Mouse (Mus musculus) macrophage (primary cell): ENCODE data around the gene Crtac1. TPM values are rescaled to one million over a fixed set of nuclear protein-coding genes. Genes with fewer than 3 reads are reported as not detected.

Experiments used
- H3K27ac ChIP-seq: fragments of 350-480 bp; formaldehyde crosslinking; 2 replicates; pipeline ENCODE4 v1.9.0; 2021
- H3K36me3 ChIP-seq: fragments of 350-480 bp; formaldehyde crosslinking; 2 replicates; pipeline ENCODE4 v1.9.0; 2021; ENCODE audit errors: inconsistent target
- H3K4me3 ChIP-seq: fragments of 350-480 bp; formaldehyde crosslinking; 2 replicates; pipeline ENCODE4 v1.9.0; 2021; ENCODE audit errors: inconsistent target
- H3K79me2 ChIP-seq: fragments of 350-480 bp; formaldehyde crosslinking; 2 replicates; pipeline ENCODE4 v1.9.0; 2021; ENCODE audit errors: inconsistent target
- WGBS: methylation state at CpG from one replicate; pipeline ENCODE4 v1.1.7; 2026; ENCODE audit warnings: inconsistent platforms; ENCODE audit not compliant: missing documents; 5-methylcytosine and 5-hydroxymethylcytosine counted together
- polyA plus RNA-seq: library from polyadenylated mRNA; stranded (reverse); fragments of 250-400 nt; gene quantifications from 3 replicates; pipeline ENCODE4 v1.2.4, GENCODE M21; 2018; ENCODE audit warnings: inconsistent platforms

Crtac1 gene
- polyA plus RNA-seq, 1 experiment from 2014 or later = not detected

DNA sequence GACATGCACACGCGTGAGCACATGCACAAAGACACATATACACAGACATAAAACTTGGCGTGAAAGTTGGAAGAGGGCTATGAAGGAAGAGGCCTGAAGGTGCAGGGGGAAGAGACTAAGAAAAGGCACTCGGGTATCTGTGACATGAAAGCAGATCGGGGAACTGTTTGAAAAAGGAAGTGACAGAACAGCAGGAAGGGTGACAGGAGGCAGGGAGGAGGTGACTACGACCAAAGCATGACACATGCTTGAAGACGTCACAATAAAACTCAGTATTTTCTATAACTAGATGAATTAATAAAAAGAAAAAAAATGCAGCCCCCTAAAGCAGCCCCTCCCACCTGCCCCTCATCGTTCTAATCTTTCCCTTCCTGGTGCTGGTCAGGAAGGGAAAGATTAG is 125.8 kb downstream of the Crtac1 start:
- no peak overlapping the region for H3K27ac ChIP-seq
- WGBS = 13% methylated on average over 6 of the region's 8 CpGs
- no peaks in the 10 kb centered on the region for H3K36me3 ChIP-seq
- no peak overlapping the region for H3K4me3 ChIP-seq
- H3K79me2 ChIP-seq = no peaks in the 10 kb centered on the region

DNA sequence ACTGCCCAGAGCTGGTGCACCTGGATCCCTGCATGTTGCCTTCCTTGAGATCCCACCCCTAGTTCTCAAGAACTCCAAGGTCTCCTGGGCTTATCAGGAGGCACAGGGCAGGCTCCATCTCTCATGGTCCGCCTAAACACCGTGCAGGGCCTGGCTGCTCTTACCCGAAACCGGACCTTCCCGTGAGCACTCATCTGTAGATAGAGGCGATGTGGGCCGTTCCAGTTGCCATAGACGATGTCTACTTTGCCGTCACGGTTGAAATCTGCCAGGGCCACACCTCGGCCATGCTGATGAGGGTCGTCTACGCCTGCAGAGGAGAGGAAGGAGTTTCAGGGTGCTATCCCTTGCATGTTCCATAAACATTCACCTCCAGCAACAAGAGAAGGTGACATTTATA is 127.1 kb downstream of the Crtac1 start:
- no peaks in the 10 kb centered on the region for H3K79me2 ChIP-seq
- H3K36me3 ChIP-seq = no peaks in the 10 kb centered on the region
- 87% methylated on average over 13 of the region's 13 CpGs for WGBS
- no peak overlapping the region for H3K4me3 ChIP-seq
- H3K27ac ChIP-seq = no peak overlapping the region

DNA sequence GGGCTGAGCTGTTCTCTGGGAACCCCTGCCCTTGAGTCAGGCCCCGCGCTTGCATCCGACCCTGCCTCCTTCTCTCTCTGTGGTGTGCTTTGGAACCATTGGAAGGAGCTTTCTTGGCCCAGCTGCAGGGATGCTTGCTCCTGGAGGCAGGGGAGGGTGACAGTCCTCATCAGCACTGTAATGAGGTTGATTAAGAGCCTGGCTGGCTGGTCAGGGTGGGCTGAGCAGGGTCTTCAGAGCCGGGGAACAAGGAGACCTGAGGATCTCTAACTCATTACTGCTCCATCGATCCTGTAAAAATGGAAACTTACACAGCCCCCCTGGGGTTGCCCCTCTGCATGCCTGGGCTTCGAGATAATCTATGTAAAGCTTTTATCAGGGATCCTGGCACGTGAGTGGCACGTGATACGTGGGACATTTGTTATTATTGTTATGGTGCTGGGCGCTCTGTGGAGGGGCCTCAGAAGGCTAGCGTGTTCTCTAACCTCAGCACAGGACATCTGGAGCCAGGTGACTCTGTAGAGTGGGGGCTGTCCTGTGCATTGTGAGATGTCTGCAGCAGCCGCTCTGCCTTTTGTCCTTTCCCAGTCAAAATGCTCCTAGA is 128.3 kb downstream of the Crtac1 start:
- WGBS = 89% methylated on average over 12 of the region's 12 CpGs
- no peaks in the 10 kb centered on the region for H3K79me2 ChIP-seq
- H3K27ac ChIP-seq = no peak overlapping the region
- no peaks in the 10 kb centered on the region for H3K36me3 ChIP-seq
- no peak overlapping the region for H3K4me3 ChIP-seq

DNA sequence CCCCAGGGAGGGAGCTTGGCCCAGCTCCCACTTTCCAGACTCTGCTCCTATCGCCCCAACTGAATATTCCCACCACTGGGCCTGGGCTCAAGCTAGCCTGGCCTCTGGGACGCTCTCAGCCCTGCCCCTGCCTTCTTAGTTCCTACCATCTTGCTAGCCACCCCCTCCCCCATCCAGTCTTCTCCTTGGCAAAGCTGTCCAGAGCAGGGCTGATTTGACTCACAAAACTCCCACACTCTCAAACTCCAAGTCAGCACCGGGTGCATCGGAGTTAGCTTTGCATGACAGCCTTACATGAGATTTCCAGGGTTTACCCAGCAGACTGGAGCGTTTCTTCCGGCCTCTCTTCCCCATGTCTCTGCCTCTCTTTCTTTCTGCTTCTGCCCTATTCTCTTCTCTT is 138.4 kb downstream of the Crtac1 start:
- H3K36me3 ChIP-seq = no peaks in the 10 kb centered on the region
- H3K27ac ChIP-seq = no peak overlapping the region
- 78% methylated on average over 6 of the region's 6 CpGs for WGBS
- no peaks in the 10 kb centered on the region for H3K79me2 ChIP-seq
- H3K4me3 ChIP-seq = no peak overlapping the region

DNA sequence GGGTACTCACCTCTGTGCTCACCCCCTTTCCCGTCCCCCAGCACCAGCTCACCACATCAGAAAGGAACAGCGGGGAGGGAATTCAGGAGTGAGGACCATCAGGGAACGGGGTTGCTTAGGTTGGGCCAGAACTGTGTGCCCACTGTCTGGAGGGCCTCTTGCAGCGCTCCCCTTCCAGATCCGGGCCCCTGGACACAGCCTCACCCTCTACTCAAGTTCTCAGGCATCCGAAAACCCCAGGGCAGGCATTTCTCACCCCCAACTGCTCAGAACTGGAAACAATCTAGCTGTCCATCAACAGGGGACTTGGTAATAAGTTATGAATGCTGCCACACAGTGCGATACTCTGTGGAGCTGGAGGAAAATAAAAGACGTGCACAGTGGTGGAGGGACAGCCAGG is 139.5 kb downstream of the Crtac1 start:
- Histone ChIP-seq H3K79me2 (no peaks in the 10 kb centered on the region), H3K4me3 (no peak overlapping the region), H3K36me3 (no peaks in the 10 kb centered on the region), H3K27ac (no peak overlapping the region)
- 70% methylated on average over 8 of the region's 8 CpGs for WGBS

DNA sequence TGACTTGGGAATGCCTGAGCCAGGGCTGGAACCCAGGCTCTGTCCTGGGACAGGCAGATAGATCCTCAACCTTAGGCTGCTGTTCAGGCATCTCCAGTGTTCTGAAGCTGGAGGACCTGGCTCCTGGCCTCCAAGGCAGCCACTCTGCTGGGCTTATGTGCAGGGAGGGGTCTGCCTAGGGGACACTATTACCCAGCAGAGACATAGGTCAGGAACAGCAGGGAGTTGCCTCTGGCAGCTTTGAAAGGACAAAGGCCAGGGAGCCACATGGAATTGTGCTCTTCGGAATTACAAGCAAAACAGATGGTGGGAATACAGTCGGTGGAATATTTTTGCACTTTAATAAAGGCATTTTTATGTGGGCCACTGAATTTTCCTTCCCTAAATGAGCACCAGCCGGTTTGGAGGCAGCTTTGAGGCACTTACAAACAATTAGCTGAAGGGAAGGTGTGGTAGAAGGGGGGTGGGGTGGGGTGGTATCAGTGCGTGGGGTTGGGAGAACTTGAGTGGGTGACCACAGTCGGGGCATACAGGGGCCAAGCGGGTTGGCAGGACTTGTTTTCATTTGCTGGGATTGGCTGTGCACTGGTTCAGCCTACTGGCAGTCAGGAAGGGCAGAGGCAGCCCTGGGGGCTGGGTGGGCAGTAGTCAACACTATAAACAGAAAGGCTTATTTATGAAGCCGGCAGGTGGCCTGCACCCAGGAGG is 140.5 kb downstream of the Crtac1 start:
- H3K79me2 ChIP-seq = no peaks in the 10 kb centered on the region
- H3K4me3 ChIP-seq = no peak overlapping the region
- H3K27ac ChIP-seq = no peak overlapping the region
- H3K36me3 ChIP-seq = no peaks in the 10 kb centered on the region
- 32% methylated on average over 7 of the region's 7 CpGs for WGBS

DNA sequence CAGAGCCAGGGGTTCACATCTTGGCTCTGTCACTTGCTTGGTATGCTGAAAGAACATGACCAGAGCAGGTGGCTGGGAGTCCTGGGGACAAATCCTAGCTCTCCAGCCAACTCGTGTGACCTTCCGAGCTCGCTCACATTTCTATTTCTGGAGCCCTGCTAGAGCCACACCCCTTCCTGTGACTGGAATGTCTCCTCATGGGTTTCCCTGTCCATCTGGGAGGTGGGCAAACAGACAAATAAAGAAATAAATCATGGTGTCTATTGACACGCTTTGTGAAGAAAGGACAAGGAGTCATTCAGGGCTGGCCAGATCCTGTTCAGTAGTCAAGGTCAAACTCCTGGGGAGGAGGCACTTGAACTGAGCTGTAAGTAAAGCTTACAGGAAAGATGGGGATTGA is 143.2 kb downstream of the Crtac1 start:
- no peak overlapping the region for H3K4me3 ChIP-seq
- no peaks in the 10 kb centered on the region for H3K79me2 ChIP-seq
- 70% methylated on average over 4 of the region's 4 CpGs for WGBS
- no peak overlapping the region for H3K27ac ChIP-seq
- no peaks in the 10 kb centered on the region for H3K36me3 ChIP-seq

DNA sequence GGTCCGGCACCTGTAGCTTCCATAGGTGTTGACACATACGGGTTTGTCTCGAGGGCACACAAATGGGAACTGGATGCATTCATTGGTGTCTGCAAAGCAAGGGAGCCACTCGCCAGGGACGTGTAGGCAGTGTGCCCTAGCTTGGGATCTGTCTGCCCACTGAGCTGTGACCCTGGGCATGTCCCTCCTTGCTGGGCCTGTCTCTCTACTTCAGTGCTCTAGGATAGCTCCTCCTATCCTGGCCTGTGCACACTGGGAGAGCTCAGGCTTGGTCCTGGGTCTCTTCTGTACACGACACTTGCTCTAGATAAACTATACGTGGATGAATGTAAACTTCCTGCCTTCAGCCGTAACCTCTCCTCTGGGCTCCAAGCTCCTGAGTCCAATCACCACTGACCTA is 147.4 kb downstream of the Crtac1 start:
- no peaks in the 10 kb centered on the region for H3K36me3 ChIP-seq
- no peaks in the 10 kb centered on the region for H3K79me2 ChIP-seq
- H3K4me3 ChIP-seq = no peak overlapping the region
- H3K27ac ChIP-seq = no peak overlapping the region
- 74% methylated on average over 8 of the region's 8 CpGs for WGBS

DNA sequence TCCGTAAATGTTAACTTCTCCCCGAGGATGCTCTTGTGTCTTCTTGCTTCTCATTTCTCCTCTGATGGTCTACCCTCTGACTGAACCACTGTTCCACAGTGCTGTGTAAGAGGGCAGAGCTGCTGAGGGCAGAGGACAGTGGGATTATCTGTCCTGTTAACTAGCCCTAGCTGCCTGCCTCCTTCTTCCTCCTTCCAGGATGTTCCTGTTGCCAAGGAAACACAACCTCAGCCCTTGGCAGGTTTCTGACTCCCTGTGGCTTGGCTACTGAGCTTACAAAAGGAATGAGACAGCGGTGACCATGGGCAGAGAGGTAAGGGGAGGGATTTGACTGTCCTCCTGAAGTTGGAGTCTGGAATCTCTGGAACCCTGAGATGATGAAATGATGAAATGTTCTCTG is 152.0 kb downstream of the Crtac1 start:
- 65% methylated on average over 3 of the region's 3 CpGs for WGBS
- Histone ChIP-seq H3K27ac (no peak overlapping the region), H3K4me3 (no peak overlapping the region), H3K79me2 (no peaks in the 10 kb centered on the region), H3K36me3 (no peaks in the 10 kb centered on the region)

DNA sequence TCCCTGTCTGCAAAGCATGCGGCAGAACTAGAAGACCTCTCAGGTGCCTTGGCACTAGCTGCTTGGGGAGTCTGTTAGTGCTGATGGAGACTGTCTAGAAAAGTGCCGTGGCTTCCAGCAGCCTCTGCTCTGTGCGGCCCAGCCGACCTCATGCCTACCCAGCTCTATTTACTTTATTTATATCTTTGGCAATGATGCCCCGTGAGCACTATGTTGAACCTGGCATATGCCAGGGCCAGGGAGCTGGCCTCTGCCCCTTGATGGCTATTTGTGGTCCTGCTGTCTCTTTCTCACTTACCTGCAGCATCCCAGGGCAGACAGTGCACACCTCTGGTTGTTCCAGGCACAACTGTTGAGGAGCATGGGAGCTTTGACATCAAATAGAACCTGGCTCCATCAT is 153.1 kb downstream of the Crtac1 start:
- WGBS = 75% methylated on average over 5 of the region's 5 CpGs
- no peaks in the 10 kb centered on the region for H3K79me2 ChIP-seq
- H3K4me3 ChIP-seq = no peak overlapping the region
- no peaks in the 10 kb centered on the region for H3K36me3 ChIP-seq
- H3K27ac ChIP-seq = no peak overlapping the region

DNA sequence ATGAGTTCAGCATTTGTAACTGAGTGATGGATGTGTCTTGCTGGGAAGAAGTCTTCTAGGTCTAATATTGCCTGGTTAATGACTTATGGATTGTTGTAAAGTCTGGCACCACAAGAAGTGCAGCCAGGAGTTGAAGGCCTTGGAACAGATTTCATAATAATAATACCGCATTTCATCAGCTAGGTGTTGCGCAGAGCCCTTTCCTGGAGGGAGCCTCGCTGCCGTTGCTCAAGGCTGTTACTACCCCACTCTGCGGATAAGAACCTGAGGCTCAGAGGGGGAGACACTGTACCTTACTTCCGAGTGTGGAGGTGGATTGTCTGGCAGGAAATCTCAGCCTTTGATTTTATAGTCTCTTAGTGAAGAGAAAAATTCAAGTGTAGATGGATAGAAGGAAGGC is 154.3 kb downstream of the Crtac1 start:
- WGBS = 51% methylated on average over 6 of the region's 6 CpGs
- H3K4me3 ChIP-seq = no peak overlapping the region
- H3K27ac ChIP-seq = no peak overlapping the region
- no peaks in the 10 kb centered on the region for H3K36me3 ChIP-seq
- H3K79me2 ChIP-seq = no peaks in the 10 kb centered on the region

DNA sequence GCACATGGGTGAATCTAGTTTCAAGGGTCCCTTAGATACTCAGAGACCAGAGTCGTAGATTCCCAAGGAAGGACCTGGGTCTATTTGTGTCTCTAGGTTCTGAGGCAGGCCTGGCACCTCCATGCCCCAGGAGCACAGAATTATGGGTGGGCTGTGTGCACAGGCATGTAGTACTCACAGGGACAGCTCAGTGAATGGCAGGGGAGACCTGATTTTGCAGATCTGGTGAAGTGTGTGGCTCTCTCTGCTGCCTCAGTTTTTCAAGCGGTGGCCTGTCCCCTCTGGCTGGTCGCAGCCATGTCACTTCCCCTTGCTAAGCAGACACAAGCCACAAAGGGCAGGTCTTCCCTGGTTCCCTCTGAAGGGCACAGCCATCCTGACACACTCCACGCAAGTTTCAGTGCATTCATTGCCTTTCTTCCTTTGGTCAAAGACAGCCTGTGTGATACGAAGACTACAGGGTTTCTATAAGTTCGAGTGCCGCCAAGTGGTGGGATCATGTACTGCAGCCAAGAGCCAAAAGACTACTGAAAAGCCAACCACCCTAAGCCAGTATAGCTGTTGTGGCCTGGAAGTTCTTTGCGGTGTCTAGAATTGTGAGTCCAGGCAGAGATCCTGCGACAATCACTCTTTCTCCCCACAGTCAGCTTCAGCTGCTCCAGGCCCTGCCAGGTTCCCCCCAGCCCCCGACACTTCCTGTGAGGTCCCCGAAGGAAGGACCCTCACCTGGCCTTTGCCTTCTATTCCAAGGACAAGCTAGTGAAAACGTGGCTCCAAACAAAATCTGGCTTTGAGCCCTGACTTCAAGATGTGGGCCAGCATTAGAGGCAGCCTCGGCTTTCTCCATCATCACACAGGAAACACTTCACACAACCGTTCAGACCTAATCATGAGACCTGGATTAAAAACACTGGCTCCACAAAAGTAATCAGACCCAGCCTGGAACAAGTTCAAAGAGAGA is 159.3 kb downstream of the Crtac1 start:
- WGBS = 41% methylated on average over 14 of the region's 14 CpGs

DNA sequence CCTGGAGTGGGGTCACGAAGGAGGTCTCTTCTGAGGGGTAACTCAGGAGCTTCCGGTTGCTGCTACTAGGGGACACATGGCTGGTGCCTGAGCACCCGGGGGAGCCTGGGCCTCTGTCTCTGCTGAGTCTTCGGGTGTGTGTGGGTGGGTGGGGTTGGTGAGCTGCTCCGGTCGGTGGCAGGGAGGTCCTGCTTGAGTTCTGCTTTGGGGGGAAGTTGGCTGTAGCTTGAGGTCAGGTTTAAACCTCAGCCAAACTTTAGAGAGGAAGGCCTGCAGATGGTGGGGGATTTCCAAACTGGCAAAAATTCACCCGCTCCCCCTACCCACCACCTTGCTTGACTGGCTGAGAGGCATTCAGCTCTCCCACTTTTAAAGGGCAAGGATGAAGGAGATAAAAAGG is 160.4 kb downstream of the Crtac1 start:
- 15% methylated on average over 7 of the region's 7 CpGs for WGBS
- Histone ChIP-seq H3K79me2 (no peaks in the 10 kb centered on the region), H3K27ac (no peak overlapping the region), H3K4me3 (no peak overlapping the region), H3K36me3 (no peaks in the 10 kb centered on the region)

More for the DNA sequence above, 159.3 kb downstream of the Crtac1 start:
- no peaks in the 10 kb centered on the region for H3K36me3 ChIP-seq
- no peak overlapping the region for H3K4me3 ChIP-seq
- H3K27ac ChIP-seq = no peak overlapping the region
- no peaks in the 10 kb centered on the region for H3K79me2 ChIP-seq

DNA sequence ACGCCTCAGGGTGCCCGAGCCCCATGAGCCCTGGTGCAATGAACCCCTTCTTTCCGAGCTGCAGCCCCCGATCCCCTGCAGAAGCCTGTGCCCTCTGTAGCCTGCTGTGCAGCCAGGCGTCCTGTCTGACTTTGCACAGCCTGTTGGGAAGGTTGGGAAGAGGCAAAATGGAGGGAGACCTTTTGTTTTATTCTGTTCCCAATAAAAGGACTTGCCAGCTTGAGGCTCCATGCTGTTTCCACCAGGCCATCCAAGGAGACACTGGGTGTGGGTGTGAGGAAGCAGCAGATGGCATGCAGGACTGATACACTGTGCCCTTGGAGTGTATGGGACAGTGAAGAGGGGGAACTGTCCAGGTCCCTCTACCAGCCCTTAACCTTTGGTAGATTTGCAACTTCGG is 161.5 kb downstream of the Crtac1 start:
- WGBS = 78% methylated on average over 6 of the region's 6 CpGs

DNA sequence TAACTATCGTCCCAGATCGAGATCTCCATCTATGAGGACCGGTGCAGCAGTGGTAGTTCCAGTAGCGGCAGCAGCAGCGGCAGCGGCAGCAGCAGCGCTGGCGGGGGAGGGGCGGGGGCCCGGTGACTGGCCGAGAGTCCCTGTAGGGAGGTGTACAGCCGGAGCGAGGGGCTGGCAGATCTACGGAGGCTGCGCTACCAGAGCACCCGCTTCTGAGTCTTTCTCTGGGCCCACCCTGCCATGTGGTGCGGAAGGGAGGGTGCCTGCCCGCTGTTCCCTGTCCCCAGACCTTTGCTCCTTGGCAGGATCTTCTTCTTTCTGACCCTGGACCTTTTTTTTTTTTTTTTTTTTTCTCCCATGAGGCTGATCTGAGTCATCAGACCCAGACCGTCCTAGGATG is 163.2 kb downstream of the Crtac1 start:
- Histone ChIP-seq H3K27ac (no peak overlapping the region), H3K79me2 (no peaks in the 10 kb centered on the region), H3K36me3 (no peaks in the 10 kb centered on the region), H3K4me3 (no peak overlapping the region)
- WGBS = 7% methylated on average over 19 of the region's 19 CpGs

More for the DNA sequence above, 161.5 kb downstream of the Crtac1 start:
- H3K79me2 ChIP-seq = no peaks in the 10 kb centered on the region
- H3K36me3 ChIP-seq = no peaks in the 10 kb centered on the region
- H3K27ac ChIP-seq = no peak overlapping the region
- H3K4me3 ChIP-seq = no peak overlapping the region
